Mouse (Mus musculus): ENCODE results near the gene Armc3.

GRCm38 (mm10) chr2:19343901-19344635 is 145.0 kb downstream of the Armc3 start:
- no peak for TF ChIP-seq CTCF (IDR thresholded peaks at IDR 0.05; ENCODE audit: insufficient read depth, low read length)
- no peak for TF ChIP-seq POLR2A (IDR thresholded peaks at IDR 0.05; ENCODE audit: borderline replicate concordance, extremely low read depth, low read depth, low read length)
